Mouse (Mus musculus) small intestine, adult 2 months (tissue): ENCODE data around the gene Rapgef4. TPM values are rescaled to one million over a fixed set of nuclear protein-coding genes. Genes with fewer than 3 reads are reported as not detected.
A peak's percentile ranks its signal among the peaks of the same experiment; 100 is the strongest.

ENCODE experiments used
- H3K27ac ChIP-seq: fragments of 200-500 bp; 2 replicates; pipeline ENCODE4 v1.5.1; 2012; ENCODE audit warnings: low read depth, low read length, control low read depth, inconsistent platforms; ENCODE audit not compliant: insufficient read depth
- H3K27me3 ChIP-seq: fragments of 200-500 bp; 2 replicates; pipeline ENCODE4 v1.6.1; 2012; ENCODE audit warnings: mild to moderate bottlenecking, moderate library complexity, low read length, inconsistent platforms; ENCODE audit not compliant: control insufficient read depth, insufficient read depth
- H3K36me3 ChIP-seq: fragments of 200-500 bp; 2 replicates; pipeline ENCODE4 v1.6.1; 2012; ENCODE audit warnings: mild to moderate bottlenecking, low read length, control low read depth, inconsistent platforms; ENCODE audit not compliant: control insufficient read depth, insufficient read depth
- H3K4me1 ChIP-seq: fragments of 200-500 bp; 2 replicates; pipeline ENCODE4 v1.6.1; 2012; ENCODE audit warnings: low read length, inconsistent platforms, mixed read lengths; ENCODE audit not compliant: control insufficient read depth, insufficient read depth, insufficient read length
- H3K4me3 ChIP-seq: fragments of 200-500 bp; 2 replicates; pipeline ENCODE4 v1.5.1; 2012; ENCODE audit warnings: low read depth, mild to moderate bottlenecking, control low read depth, inconsistent platforms, low read length, moderate library complexity
- CTCF ChIP-seq: fragments of 200-500 bp; IDR thresholded peaks from 2 replicates; pipeline ENCODE4 v1.5.1; 2012; ENCODE audit warnings: low read depth, mild to moderate bottlenecking, control low read depth, inconsistent platforms, low read length, moderate library complexity, mixed read lengths; ENCODE audit not compliant: insufficient replicate concordance, insufficient read length; ENCODE audit errors: extremely low read depth
- POLR2A ChIP-seq: fragments of 200-500 bp; IDR thresholded peaks from 2 replicates; pipeline ENCODE4 v1.6.1; 2012; ENCODE audit warnings: low read depth, mild to moderate bottlenecking, control low read depth, inconsistent platforms, low read length, moderate library complexity
- WGBS: fragments of 180-500 bp; shearing (Covaris S2); methylation state at CpG from one replicate; pipeline ENCODE4 v1.1.7; 2018; 5-methylcytosine and 5-hydroxymethylcytosine counted together
- polyA plus RNA-seq: library from polyadenylated mRNA; depleted of rRNA; stranded (reverse); fragments of >200 nt; gene quantifications from 2 replicates; pipeline ENCODE4 v1.2.3, GENCODE M21; 2012

Rapgef4 gene
- polyA plus RNA-seq, 1 experiment: 2.7 TPM

GRCm38 (mm10) chr2:72173844-72174243 lies 192.8 kb downstream of the Rapgef4 start:
- Histone ChIP-seq H3K4me3 (no peak overlapping the region), H3K36me3 (no peaks in the 10 kb centered on the region), H3K27me3 (no peaks in the 10 kb centered on the region), H3K4me1 (peaks cover 2% of the 10 kb centered on the region; the same call in 1 of the 2 replicates), H3K27ac (no peak overlapping the region)
- 61% methylated on average over 4 of the region's 4 CpGs for WGBS
- no peak for TF ChIP-seq CTCF

GRCm38 (mm10) chr2:72175536-72175935 lies 194.5 kb downstream of the Rapgef4 start:
- H3K27me3 ChIP-seq: no peaks in the 10 kb centered on the region
- no peak overlapping the region for H3K27ac ChIP-seq
- H3K4me3 ChIP-seq: no peak overlapping the region
- H3K36me3 ChIP-seq: no peaks in the 10 kb centered on the region
- H3K4me1 ChIP-seq: peaks cover 4% of the 10 kb centered on the region
- TF ChIP-seq CTCF: no peak
- WGBS: 82% methylated on average over 7 of the region's 7 CpGs

- 61% methylated on average over 5 of the region's 5 CpGs for WGBS
- no peak overlapping the region for H3K27ac ChIP-seq
Observed at GRCm38 (mm10) chr2:72175971-72176370, 194.9 kb downstream of the Rapgef4 start.

GRCm38 (mm10) chr2:72177214-72178023 lies 196.4 kb downstream of the Rapgef4 start:
- no peaks in the 10 kb centered on the region for H3K27me3 ChIP-seq
- TF ChIP-seq POLR2A (no peak), CTCF (no peak)
- no peak overlapping the region for H3K4me3 ChIP-seq
- H3K36me3 ChIP-seq: no peaks in the 10 kb centered on the region
- no peak overlapping the region for H3K27ac ChIP-seq
- WGBS: 76% methylated on average over 6 of the region's 6 CpGs
- H3K4me1 ChIP-seq: peaks cover 4% of the 10 kb centered on the region

More at GRCm38 (mm10) chr2:72175971-72176370, 194.9 kb downstream of the Rapgef4 start:
- Histone ChIP-seq H3K4me3 (no peak overlapping the region), H3K27me3 (no peaks in the 10 kb centered on the region), H3K4me1 (peaks cover 4% of the 10 kb centered on the region), H3K36me3 (no peaks in the 10 kb centered on the region)
- TF ChIP-seq CTCF (no peak), POLR2A (no peak)

- WGBS: 91% methylated on average over 4 of the region's 4 CpGs
- H3K27me3 ChIP-seq: no peaks in the 10 kb centered on the region
- H3K27ac ChIP-seq: no peak overlapping the region
- no peak overlapping the region for H3K4me3 ChIP-seq
- no peaks in the 10 kb centered on the region for H3K36me3 ChIP-seq
- TF ChIP-seq POLR2A (no peak), CTCF (no peak)
- peaks cover 4% of the 10 kb centered on the region for H3K4me1 ChIP-seq
Observed at GRCm38 (mm10) chr2:72178025-72178424, 197.0 kb downstream of the Rapgef4 start.

GRCm38 (mm10) chr2:72178515-72178914 lies 197.5 kb downstream of the Rapgef4 start:
- Histone ChIP-seq H3K4me3 (no peak overlapping the region), H3K27ac (no peak overlapping the region), H3K36me3 (no peaks in the 10 kb centered on the region), H3K27me3 (no peaks in the 10 kb centered on the region), H3K4me1 (peaks cover 4% of the 10 kb centered on the region)
- 95% methylated on average over 11 of the region's 11 CpGs for WGBS
- no peak for TF ChIP-seq CTCF
- TF ChIP-seq POLR2A: no peak

GRCm38 (mm10) chr2:72179600-72180301 lies 198.7 kb downstream of the Rapgef4 start:
- Histone ChIP-seq H3K27me3 (no peaks in the 10 kb centered on the region), H3K27ac (no peak overlapping the region), H3K4me3 (no peak overlapping the region), H3K4me1 (peaks cover 4% of the 10 kb centered on the region), H3K36me3 (no peaks in the 10 kb centered on the region)
- 43% methylated on average over 15 of the region's 15 CpGs for WGBS
- TF ChIP-seq POLR2A (0 out of 2 replicates have a peak, but pooled peaks have one; percentile 13), CTCF (no peak)
